Mouse (Mus musculus) kidney, adult 2 months (tissue): ENCODE results near the gene L3mbtl4.

Experiments used
- CTCF ChIP-seq: fragments of 200-500 bp; conservative IDR thresholded peaks from 2 replicates; pipeline ENCODE4 v1.5.1; 2011; ENCODE audit warnings: low read depth, mild to moderate bottlenecking, control low read depth, low read length, moderate library complexity, mixed read lengths; ENCODE audit not compliant: insufficient read depth, insufficient read length
- POLR2A ChIP-seq: fragments of 200-500 bp; IDR thresholded peaks from one replicate; pipeline ENCODE4 v1.6.1; 2011; ENCODE audit warnings: low read depth, low read length, control low read depth

- TF ChIP-seq CTCF, result no peak
- TF ChIP-seq POLR2A, result no peak
Measured at GRCm38 (mm10) chr17:68333382-68333781, 59.8 kb downstream of the L3mbtl4 start.
